Mouse (Mus musculus) kidney, postnatal 0 days (tissue): ENCODE data around the gene Gm20388. TPM values are rescaled to one million over a fixed set of nuclear protein-coding genes. Genes with fewer than 3 reads are reported as not detected.

Experiments
- ATAC-seq: fragments of 200-750 bp; cut with Nextera tagmentation; replicated peaks from 2 replicates; pipeline ENCODE4 v1.8.0; 2017; ENCODE audit warnings: low read depth, moderate number of reproducible peaks, moderate TSS enrichment, moderate library complexity; ENCODE audit not compliant: low FRiP score
- DNase-seq: peaks from one replicate; pipeline ENCODE4 v3.0.0-alpha.2; 2016; ENCODE audit warnings: low spot score
- H3K27ac ChIP-seq: fragments of 300-500 bp; sonication (generic); 2 replicates; pipeline ENCODE4 v1.5.1; 2014; ENCODE audit warnings: mild to moderate bottlenecking
- H3K27me3 ChIP-seq: fragments of 300-500 bp; sonication (generic); 2 replicates; pipeline ENCODE4 v1.6.1; 2014; ENCODE audit warnings: low read length, mixed read lengths; ENCODE audit not compliant: insufficient read depth
- H3K36me3 ChIP-seq: fragments of 300-500 bp; sonication (generic); 2 replicates; pipeline ENCODE4 v1.6.1; 2014; ENCODE audit warnings: low read length, mixed read lengths; ENCODE audit not compliant: insufficient read depth
- H3K4me1 ChIP-seq: fragments of 300-500 bp; sonication (generic); replicated peaks from 2 replicates; pipeline ENCODE4 v1.6.1; 2014; ENCODE audit warnings: antibody characterized with exemption, low read length, mixed read lengths; ENCODE audit not compliant: insufficient read depth
- H3K4me2 ChIP-seq: fragments of 300-500 bp; sonication (generic); 2 replicates; pipeline ENCODE4 v1.6.1; 2014; ENCODE audit warnings: mild to moderate bottlenecking, low read length, moderate library complexity, mixed read lengths
- H3K4me3 ChIP-seq: fragments of 300-500 bp; sonication (generic); replicated peaks from 2 replicates; pipeline ENCODE4 v1.5.1; 2014; ENCODE audit warnings: low read depth, low read length
- H3K9ac ChIP-seq: fragments of 300-500 bp; sonication (generic); 2 replicates; pipeline ENCODE4 v1.6.1; 2014; ENCODE audit warnings: low read depth, low read length
- H3K9me3 ChIP-seq: fragments of 300-500 bp; sonication (generic); replicated peaks from 2 replicates; pipeline ENCODE4 v1.6.1; 2016; ENCODE audit warnings: low read length, inconsistent platforms, mixed read lengths
- CTCF ChIP-seq: IDR thresholded peaks from 2 replicates; pipeline ENCODE4 v1.5.1; 2016; ENCODE audit warnings: antibody characterized with exemption, low read depth, mild to moderate bottlenecking, moderate library complexity
- whole genome bisulfite sequencing: fragments of 180-500 bp; shearing (Covaris S2); extraction: QIAGEN DNeasy Blood & Tissue Kit; methylation state at CpG from one replicate; pipeline ENCODE4 v1.1.7; 2014; 5-methylcytosine and 5-hydroxymethylcytosine counted together
- polyA plus RNA-seq: library from polyadenylated mRNA; unstranded; fragments of >200 nt; fragmentation: Nextera tagmentation; extraction: Ambion mirVana; gene quantifications from 2 replicates; pipeline ENCODE4 v1.2.1, GENCODE M21; 2015

Gene Gm20388
- polyA plus RNA-seq, 1 experiment from 2014 or later: not detected

- DNase-seq (peak; percentile 70), ATAC-seq (peak; percentile 2; the same call in 1 of the 2 replicates)
- no peaks in the 10 kb centered on the region for H3K27me3 ChIP-seq
- H3K4me3 ChIP-seq: no peak overlapping the region
- H3K4me1 ChIP-seq: peaks cover 15% of the 10 kb centered on the region; the same call in 1 of the 2 replicates
- H3K4me2 ChIP-seq: 0 out of 2 replicates have a peak overlapping the region, but pooled peaks have one; percentile 10
- 30% methylated on average over 33 of the region's 33 CpGs for WGBS
- peak overlapping the region; percentile 31; the same call in 1 of the 2 replicates for H3K27ac ChIP-seq
- no peaks in the 10 kb centered on the region for H3K9me3 ChIP-seq
- no peak overlapping the region for H3K9ac ChIP-seq
- TF ChIP-seq CTCF: no peak
- H3K36me3 ChIP-seq: no peaks in the 10 kb centered on the region
Observed at GRCm38 (mm10) chr8:121220103-121220899, 1309.7 kb downstream of the Gm20388 start.

- H3K27me3 ChIP-seq: no peaks in the 10 kb centered on the region
- H3K4me3 ChIP-seq: no peak overlapping the region
- DNase-seq: no peak
- TF ChIP-seq CTCF: no peak
- H3K4me2 ChIP-seq: no peak overlapping the region
- peaks cover 21% of the 10 kb centered on the region for H3K4me1 ChIP-seq
- ATAC-seq: no peak
- H3K27ac ChIP-seq: no peak overlapping the region
- no peak overlapping the region for H3K9ac ChIP-seq
- H3K36me3 ChIP-seq: no peaks in the 10 kb centered on the region
- H3K9me3 ChIP-seq: no peaks in the 10 kb centered on the region
- WGBS: 77% methylated on average over 8 of the region's 8 CpGs
Observed at GRCm38 (mm10) chr8:121224709-121225108, 1314.1 kb downstream of the Gm20388 start.

GRCm38 (mm10) chr8:121227756-121228155, 1317.1 kb downstream of the Gm20388 start:
- DNase-seq: no peak
- WGBS: 63% methylated on average over 18 of the region's 18 CpGs
- Histone ChIP-seq H3K27ac (no peak overlapping the region), H3K36me3 (no peaks in the 10 kb centered on the region), H3K4me2 (no peak overlapping the region), H3K27me3 (no peaks in the 10 kb centered on the region), H3K4me1 (peaks cover 12% of the 10 kb centered on the region; the same call in 1 of the 2 replicates), H3K4me3 (no peak overlapping the region), H3K9me3 (no peaks in the 10 kb centered on the region), H3K9ac (no peak overlapping the region)
- no peak for TF ChIP-seq CTCF
- ATAC-seq: no peak

GRCm38 (mm10) chr8:121228892-121229291, 1318.3 kb downstream of the Gm20388 start:
- no peak overlapping the region for H3K27ac ChIP-seq
- H3K36me3 ChIP-seq: no peaks in the 10 kb centered on the region
- WGBS: 62% methylated on average over 3 of the region's 3 CpGs
- peak; percentile 66 for DNase-seq
- H3K9me3 ChIP-seq: no peaks in the 10 kb centered on the region
- H3K4me1 ChIP-seq: peaks cover 12% of the 10 kb centered on the region; the same call in 1 of the 2 replicates
- ATAC-seq: no peak
- H3K27me3 ChIP-seq: no peaks in the 10 kb centered on the region
- TF ChIP-seq CTCF: peak; percentile 69
- H3K9ac ChIP-seq: no peak overlapping the region
- H3K4me2 ChIP-seq: no peak overlapping the region
- H3K4me3 ChIP-seq: no peak overlapping the region

- TF ChIP-seq CTCF: no peak
- H3K4me2 ChIP-seq: no peak overlapping the region
- H3K36me3 ChIP-seq: no peaks in the 10 kb centered on the region
- WGBS: 30% methylated on average over 7 of the region's 7 CpGs
- ATAC-seq (no peak), DNase-seq (peak; percentile 34)
- H3K4me1 ChIP-seq: peaks cover 12% of the 10 kb centered on the region; the same call in 1 of the 2 replicates
- H3K9ac ChIP-seq: no peak overlapping the region
- no peak overlapping the region for H3K27ac ChIP-seq
- H3K4me3 ChIP-seq: no peak overlapping the region
- no peaks in the 10 kb centered on the region for H3K27me3 ChIP-seq
- no peaks in the 10 kb centered on the region for H3K9me3 ChIP-seq
Observed at GRCm38 (mm10) chr8:121229550-121229949, 1318.9 kb downstream of the Gm20388 start.

GRCm38 (mm10) chr8:121233196-121233595, 1322.6 kb downstream of the Gm20388 start:
- Histone ChIP-seq H3K27me3 (no peaks in the 10 kb centered on the region), H3K27ac (no peak overlapping the region), H3K4me3 (no peak overlapping the region), H3K36me3 (no peaks in the 10 kb centered on the region), H3K9ac (no peak overlapping the region), H3K4me1 (peaks cover 9% of the 10 kb centered on the region; the same call in 1 of the 2 replicates), H3K9me3 (no peaks in the 10 kb centered on the region), H3K4me2 (no peak overlapping the region)
- no peak for TF ChIP-seq CTCF
- no peak for ATAC-seq
- no peak for DNase-seq
- WGBS: 51% methylated on average over 4 of the region's 4 CpGs
